Mouse (Mus musculus): ENCODE data around the gene Tas1r3. TPM values are rescaled to one million over a fixed set of nuclear protein-coding genes. Genes with fewer than 3 reads are reported as not detected.

Tas1r3 gene
- polyA plus RNA-seq, 1 experiment from 2014 or later = 0.19 TPM

GRCm38 (mm10) chr4:155837404-155838010 is 25.7 kb downstream of the Tas1r3 start:
- 75% methylated on average over 11 of the region's 11 CpGs for WGBS

GRCm38 (mm10) chr4:155833836-155834235 is 29.3 kb downstream of the Tas1r3 start:
- Histone ChIP-seq H3K4me1 (peaks cover 42% of the 10 kb centered on the region), H3K9ac (no peak overlapping the region), H3K9me3 (replicated peaks) (no peaks in the 10 kb centered on the region), H3K27ac (peak overlapping the region; percentile 6), H3K27me3 (no peaks in the 10 kb centered on the region), H3K36me3 (peaks cover 12% of the 10 kb centered on the region), H3K4me3 (replicated peaks) (0 out of 2 replicates have a peak overlapping the region, but pooled peaks have one; percentile 0), H3K4me2 (peak overlapping the region; percentile 4; the same call in 1 of the 2 replicates)
- 22% methylated on average over 2 of the region's 2 CpGs for WGBS
- ATAC-seq (replicated peaks; ENCODE audit: low FRiP score) = 0 out of 2 replicates have a peak, but pooled peaks have one; percentile 12

More at GRCm38 (mm10) chr4:155837404-155838010, 25.7 kb downstream of the Tas1r3 start:
- Histone ChIP-seq H3K9me3 (replicated peaks) (no peaks in the 10 kb centered on the region), H3K27me3 (no peaks in the 10 kb centered on the region), H3K27ac (peak overlapping the region; percentile 91), H3K4me3 (replicated peaks) (no peak overlapping the region), H3K4me1 (peaks cover 64% of the 10 kb centered on the region), H3K4me2 (no peak overlapping the region), H3K9ac (no peak overlapping the region), H3K36me3 (peaks cover 14% of the 10 kb centered on the region)
- ATAC-seq (replicated peaks; ENCODE audit: low FRiP score) = no peak

GRCm38 (mm10) chr4:155833234-155833633 is 29.9 kb downstream of the Tas1r3 start:
- no peaks in the 10 kb centered on the region for H3K9me3 ChIP-seq (replicated peaks)
- peaks cover 12% of the 10 kb centered on the region for H3K36me3 ChIP-seq
- ATAC-seq (replicated peaks; ENCODE audit: low FRiP score) = no peak
- peaks cover 35% of the 10 kb centered on the region for H3K4me1 ChIP-seq
- no peak overlapping the region; the same call in 1 of the 2 replicates for H3K4me2 ChIP-seq
- H3K4me3 ChIP-seq (replicated peaks) = no peak overlapping the region; the same call in 1 of the 2 replicates
- no peak overlapping the region for H3K9ac ChIP-seq
- WGBS = 85% methylated on average over 4 of the region's 4 CpGs
- no peak overlapping the region for H3K27ac ChIP-seq
- no peaks in the 10 kb centered on the region for H3K27me3 ChIP-seq

DNA sequence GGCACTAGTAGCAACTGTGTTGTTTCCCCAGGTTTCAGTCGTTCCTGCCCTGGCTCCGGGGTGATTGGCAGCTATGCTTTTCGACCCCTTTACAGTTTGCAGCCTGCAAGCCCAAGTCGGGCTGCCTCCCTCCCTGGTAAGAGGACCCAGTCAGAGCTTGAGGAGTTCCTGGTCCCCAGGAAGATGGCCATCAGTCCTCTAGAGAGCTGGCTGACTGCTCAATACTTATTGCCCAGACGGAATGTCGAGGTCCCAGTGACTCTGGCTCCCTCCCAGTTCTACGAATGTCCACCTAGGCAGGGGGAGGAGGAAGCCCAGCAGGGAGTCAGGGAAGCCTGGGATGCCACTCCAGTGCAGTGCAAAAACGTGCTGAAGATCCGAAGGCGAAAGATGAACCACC is 30.8 kb downstream of the Tas1r3 start:
- Histone ChIP-seq H3K4me1 (peaks cover 27% of the 10 kb centered on the region), H3K4me3 (replicated peaks) (peak overlapping the region; percentile 72), H3K9ac (peak overlapping the region; percentile 81), H3K9me3 (replicated peaks) (no peaks in the 10 kb centered on the region), H3K27me3 (no peaks in the 10 kb centered on the region), H3K36me3 (peaks cover 19% of the 10 kb centered on the region), H3K27ac (peak overlapping the region; percentile 96; the same call in 1 of the 2 replicates), H3K4me2 (peak overlapping the region; percentile 67)
- no peak for ATAC-seq (replicated peaks; ENCODE audit: low FRiP score)
- 49% methylated on average over 10 of the region's 10 CpGs for WGBS

DNA sequence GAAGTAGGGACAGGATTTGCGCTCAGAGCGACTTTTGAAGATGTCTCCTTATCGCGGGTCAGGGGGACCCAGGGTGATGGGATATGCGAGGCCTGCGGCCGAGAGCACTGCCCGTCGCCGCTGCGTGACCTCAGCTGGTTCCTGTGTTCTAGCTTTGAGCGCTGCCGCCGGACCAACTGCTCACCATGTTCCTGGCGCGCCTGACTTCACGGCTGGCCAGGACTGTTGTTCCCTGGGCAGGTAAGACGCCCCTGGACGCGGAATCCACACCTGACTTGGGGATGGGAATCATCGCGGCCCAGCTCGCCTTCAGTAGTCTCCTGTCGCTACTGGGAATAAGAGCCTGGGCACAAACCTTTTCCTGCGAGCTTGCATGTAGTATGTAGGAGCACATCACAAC is 31.3 kb downstream of the Tas1r3 start:
- Histone ChIP-seq H3K36me3 (peaks cover 24% of the 10 kb centered on the region), H3K9ac (peak overlapping the region; percentile 81), H3K9me3 (replicated peaks) (no peaks in the 10 kb centered on the region), H3K4me2 (peak overlapping the region; percentile 67), H3K4me1 (peaks cover 27% of the 10 kb centered on the region), H3K4me3 (replicated peaks) (peak overlapping the region; percentile 72), H3K27ac (peak overlapping the region; percentile 96), H3K27me3 (no peaks in the 10 kb centered on the region)
- peak; percentile 9; the same call in 1 of the 2 replicates for ATAC-seq (replicated peaks; ENCODE audit: low FRiP score)
- under 1% methylated on average over 25 of the region's 25 CpGs for WGBS

GRCm38 (mm10) chr4:155831205-155831766 is 31.9 kb downstream of the Tas1r3 start, which contains the start of gene Aurkaip1:
Aurkaip1 (plus strand) TSS chr4:155831272.
- H3K27me3 ChIP-seq = no peaks in the 10 kb centered on the region
- peaks cover 29% of the 10 kb centered on the region for H3K36me3 ChIP-seq
- peak within 1 kb of the TSS; percentile 67 for H3K4me2 ChIP-seq
- peak within 1 kb of the TSS; percentile 81 for H3K9ac ChIP-seq
- H3K4me3 ChIP-seq (replicated peaks) = peak within 1 kb of the TSS; percentile 72
- no peaks in the 10 kb centered on the region for H3K9me3 ChIP-seq (replicated peaks)
- peak; percentile 96 for ATAC-seq (replicated peaks; ENCODE audit: low FRiP score)
- H3K4me1 ChIP-seq = peaks cover 27% of the 10 kb centered on the region
- under 1% methylated on average over 49 of the region's 49 CpGs for WGBS
- peak within 1 kb of the TSS; percentile 96 for H3K27ac ChIP-seq

GRCm38 (mm10) chr4:155830596-155830995 is 32.6 kb downstream of the Tas1r3 start:
- H3K36me3 ChIP-seq = peaks cover 33% of the 10 kb centered on the region

GRCm38 (mm10) chr4:155829866-155830265 is 33.3 kb downstream of the Tas1r3 start:
- H3K36me3 ChIP-seq = peaks cover 40% of the 10 kb centered on the region
- no peak overlapping the region for H3K4me3 ChIP-seq (replicated peaks)
- no peaks in the 10 kb centered on the region for H3K9me3 ChIP-seq (replicated peaks)
- H3K27me3 ChIP-seq = no peaks in the 10 kb centered on the region
- no peak overlapping the region for H3K27ac ChIP-seq
- H3K9ac ChIP-seq = no peak overlapping the region
- ATAC-seq (replicated peaks; ENCODE audit: low FRiP score) = no peak
- peaks cover 27% of the 10 kb centered on the region for H3K4me1 ChIP-seq
- no peak overlapping the region for H3K4me2 ChIP-seq
- 90% methylated on average over 4 of the region's 4 CpGs for WGBS

More at GRCm38 (mm10) chr4:155830596-155830995, 32.6 kb downstream of the Tas1r3 start:
- Histone ChIP-seq H3K27me3 (no peaks in the 10 kb centered on the region), H3K4me3 (replicated peaks) (peak overlapping the region; percentile 72), H3K9ac (peak overlapping the region; percentile 9; the same call in 1 of the 2 replicates), H3K27ac (peak overlapping the region; percentile 96; the same call in 1 of the 2 replicates), H3K9me3 (replicated peaks) (no peaks in the 10 kb centered on the region), H3K4me2 (peak overlapping the region; percentile 67), H3K4me1 (peaks cover 27% of the 10 kb centered on the region)
- 53% methylated on average over 8 of the region's 8 CpGs for WGBS
- no peak for ATAC-seq (replicated peaks; ENCODE audit: low FRiP score)

DNA sequence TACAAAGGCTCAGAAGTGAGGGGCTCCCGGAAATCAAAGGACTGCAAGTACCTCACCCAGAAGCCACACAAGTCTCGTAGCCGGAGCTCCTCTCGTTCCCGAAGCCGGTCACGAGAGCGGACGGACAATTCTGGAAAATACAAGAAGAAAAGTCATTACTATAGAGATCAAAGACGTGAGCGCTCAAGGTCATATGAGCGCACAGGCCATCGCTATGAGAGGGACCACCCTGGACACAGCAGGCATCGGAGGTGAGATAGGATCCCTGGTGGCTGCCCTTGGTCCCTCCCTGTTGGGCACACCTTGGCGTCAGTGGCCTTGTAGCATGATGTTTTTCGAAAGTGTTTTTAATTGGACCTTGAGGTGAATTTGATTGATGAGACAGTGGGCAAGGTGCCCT is 39.7 kb downstream of the Tas1r3 start:
- Histone ChIP-seq H3K9ac (no peak overlapping the region), H3K9me3 (replicated peaks) (no peaks in the 10 kb centered on the region), H3K4me3 (replicated peaks) (no peak overlapping the region), H3K27me3 (no peaks in the 10 kb centered on the region), H3K36me3 (peaks cover 92% of the 10 kb centered on the region), H3K4me2 (no peak overlapping the region), H3K27ac (no peak overlapping the region), H3K4me1 (no peaks in the 10 kb centered on the region)
- ATAC-seq (replicated peaks; ENCODE audit: low FRiP score) = no peak
- 95% methylated on average over 16 of the region's 16 CpGs for WGBS

GRCm38 (mm10) chr4:155821025-155821424 is 42.1 kb downstream of the Tas1r3 start:
- ATAC-seq (replicated peaks; ENCODE audit: low FRiP score) = no peak
- H3K27me3 ChIP-seq = no peaks in the 10 kb centered on the region
- H3K27ac ChIP-seq = no peak overlapping the region
- no peak overlapping the region for H3K4me2 ChIP-seq
- WGBS = 84% methylated on average over 7 of the region's 7 CpGs
- H3K4me1 ChIP-seq = no peaks in the 10 kb centered on the region
- H3K9me3 ChIP-seq (replicated peaks) = no peaks in the 10 kb centered on the region
- H3K9ac ChIP-seq = no peak overlapping the region
- H3K36me3 ChIP-seq = peaks cover 96% of the 10 kb centered on the region
- H3K4me3 ChIP-seq (replicated peaks) = no peak overlapping the region

- Histone ChIP-seq H3K36me3 (peaks cover 88% of the 10 kb centered on the region), H3K4me1 (peaks cover 13% of the 10 kb centered on the region), H3K4me2 (no peak overlapping the region), H3K9me3 (replicated peaks) (no peaks in the 10 kb centered on the region), H3K27me3 (no peaks in the 10 kb centered on the region), H3K27ac (no peak overlapping the region), H3K9ac (no peak overlapping the region), H3K4me3 (replicated peaks) (no peak overlapping the region)
- WGBS = 88% methylated on average over 4 of the region's 4 CpGs
- no peak for ATAC-seq (replicated peaks; ENCODE audit: low FRiP score)
Measured at GRCm38 (mm10) chr4:155817533-155817932, 45.6 kb downstream of the Tas1r3 start.

DNA sequence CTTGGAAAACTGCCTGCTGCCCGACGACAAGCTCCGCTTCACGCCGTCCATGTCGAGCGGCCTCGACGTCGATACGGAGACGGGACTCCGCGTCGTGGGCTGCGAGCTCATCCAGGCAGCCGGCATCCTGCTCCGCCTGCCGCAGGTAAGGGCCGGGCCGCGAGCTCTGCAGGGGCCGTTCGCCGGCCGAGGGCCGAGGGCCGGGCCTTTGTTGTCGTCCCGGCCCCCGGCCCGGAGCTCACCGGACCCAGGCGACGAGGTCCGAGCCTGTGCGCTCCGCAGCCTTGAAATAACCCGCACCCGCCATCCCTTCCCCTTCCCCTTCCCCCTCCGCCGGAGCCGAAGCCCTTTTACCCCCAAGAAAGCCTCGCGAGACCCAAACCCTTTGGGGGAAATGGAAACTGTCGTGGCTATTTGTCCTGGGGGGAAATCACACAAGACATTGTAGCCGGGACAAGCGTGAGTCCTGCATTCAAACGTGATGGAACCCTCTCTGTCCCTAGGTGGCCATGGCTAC is 50.4 kb downstream of the Tas1r3 start:
- Histone ChIP-seq H3K27me3 (no peaks in the 10 kb centered on the region), H3K27ac (peak overlapping the region; percentile 95), H3K36me3 (peaks cover 77% of the 10 kb centered on the region), H3K4me3 (replicated peaks) (peak overlapping the region; percentile 98), H3K4me1 (peaks cover 22% of the 10 kb centered on the region), H3K4me2 (peak overlapping the region; percentile 77), H3K9ac (peak overlapping the region; percentile 99), H3K9me3 (replicated peaks) (no peaks in the 10 kb centered on the region)
- WGBS = under 1% methylated on average over 49 of the region's 49 CpGs
- ATAC-seq (replicated peaks; ENCODE audit: low FRiP score) = peak; percentile 48

All from kidney, embryonic 15.5 days (tissue).